Mouse (Mus musculus) inflammation-experienced regulatory T-cells, adult 6 months (primary cell): ENCODE data around the gene Scd3. TPM values are rescaled to one million over a fixed set of nuclear protein-coding genes. Genes with fewer than 3 reads are reported as not detected.

ENCODE experiments used
- ATAC-seq: one replicate; pipeline ENCODE4 v1.8.0; 2017
- polyA plus RNA-seq, 3 experiments: library from polyadenylated mRNA; unstranded; fragments of 100-300 nt; shearing (Covaris generic); gene quantifications; one replicate each; pipeline ENCODE4 v1.2.1; 2017

Gene Scd3
- not detected for polyA plus RNA-seq

DNA sequence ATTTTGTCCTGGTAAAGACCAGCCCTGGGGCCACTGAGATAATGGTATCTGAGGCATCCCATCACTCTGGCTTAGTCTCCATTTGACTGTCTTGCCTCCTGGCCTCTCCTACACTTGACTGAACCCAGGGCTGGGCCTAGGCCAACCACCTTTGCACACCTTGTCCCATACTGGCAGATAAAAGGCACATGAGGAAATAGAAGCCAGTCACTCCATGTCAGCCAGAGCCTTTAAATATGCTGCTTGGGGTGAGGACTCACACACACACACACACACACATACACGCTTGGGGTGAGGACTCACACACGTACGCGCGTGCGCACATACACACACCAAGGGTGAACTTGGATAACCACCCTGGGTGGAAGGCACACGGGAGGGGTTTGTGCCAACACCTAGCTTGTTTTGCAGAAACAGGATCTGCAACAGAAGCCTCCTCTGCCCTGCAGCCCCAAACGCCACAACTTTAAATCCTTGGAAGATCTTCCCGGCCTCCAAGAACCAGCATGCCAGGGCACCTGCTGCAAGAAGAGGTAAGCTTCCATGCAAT is at the start of gene Scd3:
Scd3 (plus strand) TSS at position 255 of the 550 bp plus-strand sequence.
- ATAC-seq = no peak

DNA sequence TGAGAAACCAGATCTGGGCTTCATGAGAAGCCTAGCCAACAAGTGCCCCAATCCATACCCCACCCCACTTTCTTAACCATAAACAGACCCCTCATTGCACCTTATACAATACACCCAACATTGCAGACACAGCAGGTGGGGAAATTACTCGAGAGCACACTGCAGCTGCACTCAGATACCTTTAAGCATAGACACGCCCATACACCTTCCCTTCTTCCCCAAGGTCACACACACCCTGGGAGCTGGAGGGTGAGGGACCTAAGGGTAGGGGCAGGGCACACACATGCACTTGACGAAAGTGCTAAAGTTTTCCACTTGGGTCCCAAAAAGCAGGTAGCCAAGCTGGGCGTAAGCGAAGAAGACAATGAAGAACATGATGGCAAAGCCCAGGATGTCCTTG is 49.3 kb upstream of the Scd3 start:
- ATAC-seq = no peak

DNA sequence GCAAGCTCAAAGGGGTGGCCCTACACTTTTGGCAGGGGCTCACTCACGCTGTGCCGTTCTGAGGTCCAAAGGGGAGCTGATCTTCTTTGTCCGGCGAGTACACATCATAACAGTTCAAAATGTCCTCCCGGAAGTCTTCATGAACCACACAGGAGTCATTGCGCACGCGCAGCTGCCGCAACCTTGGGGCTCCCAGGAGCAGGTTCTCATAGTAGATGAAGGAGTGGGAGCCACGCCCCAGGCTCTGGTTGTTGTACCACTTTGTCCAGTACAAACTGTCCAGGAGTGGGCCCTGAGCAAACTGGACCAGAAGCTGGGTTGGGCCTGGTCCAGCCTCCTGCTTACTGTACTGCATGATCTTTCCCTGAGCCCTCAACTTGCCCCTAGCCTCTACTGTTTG is 46.1 kb upstream of the Scd3 start:
- no peak for ATAC-seq

DNA sequence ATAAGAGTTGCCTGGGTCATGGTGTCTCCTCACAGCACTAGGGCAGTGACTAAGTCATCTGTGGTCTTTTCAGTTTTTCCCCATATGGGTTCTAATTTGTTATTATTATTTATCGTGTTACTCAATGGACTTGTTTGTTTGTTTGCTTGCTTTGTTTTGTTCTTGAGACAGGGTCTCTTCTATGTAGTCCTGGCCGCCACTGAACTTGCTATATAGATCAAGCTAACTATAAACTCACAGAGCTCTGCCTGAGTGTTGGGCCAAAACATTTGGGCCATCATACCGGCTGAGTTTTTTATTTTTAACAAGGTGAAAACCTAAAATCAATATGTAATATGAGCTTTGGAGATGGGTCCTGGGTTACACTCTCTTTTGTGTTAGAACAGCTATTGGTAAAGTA is 43.7 kb upstream of the Scd3 start:
- no peak for ATAC-seq

DNA sequence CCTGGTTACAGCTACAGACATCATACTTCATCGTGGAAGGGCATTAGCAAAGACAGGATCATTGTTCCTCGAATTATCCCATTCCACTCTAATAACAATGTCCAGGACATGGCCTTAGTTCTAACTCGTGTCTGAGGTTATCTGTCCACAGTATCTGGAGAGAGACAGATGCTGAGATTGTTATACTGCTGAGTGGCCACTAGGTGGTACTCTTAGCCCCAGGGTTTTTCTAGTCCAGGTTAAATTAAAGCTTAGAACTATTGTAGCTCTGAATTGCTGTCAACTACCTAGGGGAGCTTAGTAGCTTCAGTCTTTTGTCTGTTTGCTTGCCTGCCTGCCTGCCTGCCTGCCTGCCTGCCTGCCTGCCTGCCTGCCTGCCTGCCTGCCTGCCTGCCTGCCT is 41.6 kb upstream of the Scd3 start:
- no peak for ATAC-seq

DNA sequence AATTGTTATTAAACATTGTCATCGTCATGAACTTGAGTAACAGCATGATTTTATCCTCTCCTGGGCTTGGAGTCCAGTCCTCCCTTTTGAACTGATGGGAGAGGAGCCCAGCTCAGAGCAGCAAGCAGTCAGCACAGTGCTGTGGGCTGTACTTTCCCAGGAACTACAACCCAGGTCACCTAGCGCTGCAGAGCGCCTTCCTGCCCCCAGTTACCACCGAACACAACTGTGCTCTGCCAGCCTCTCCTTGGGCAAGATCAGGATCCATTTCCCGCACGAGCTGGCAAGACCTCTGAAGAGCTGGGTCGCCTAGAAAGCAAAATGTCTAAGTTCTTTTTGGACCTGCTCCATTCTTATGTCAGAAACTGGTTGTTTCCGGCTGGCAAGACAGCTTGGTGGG is 28.2 kb upstream of the Scd3 start:
- no peak for ATAC-seq

DNA sequence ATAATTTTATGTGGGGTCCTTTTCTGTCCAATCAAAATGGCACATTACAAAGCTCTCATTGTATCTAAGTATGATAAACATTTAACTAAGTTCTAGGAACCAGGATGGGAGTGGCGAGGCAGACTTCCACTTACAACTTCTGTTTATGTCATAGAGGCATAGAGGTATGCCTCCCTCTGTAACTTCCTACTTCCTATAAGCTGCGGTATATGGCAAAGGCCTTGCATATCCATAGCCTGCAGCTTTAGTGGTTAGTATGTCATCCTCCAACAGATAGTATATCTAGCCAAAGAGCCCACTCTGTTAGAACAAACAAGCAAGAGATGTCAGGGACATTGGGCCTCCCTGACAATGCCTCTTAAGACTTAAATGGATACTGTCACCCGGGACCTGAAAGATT is 26.3 kb upstream of the Scd3 start:
- ATAC-seq = no peak

DNA sequence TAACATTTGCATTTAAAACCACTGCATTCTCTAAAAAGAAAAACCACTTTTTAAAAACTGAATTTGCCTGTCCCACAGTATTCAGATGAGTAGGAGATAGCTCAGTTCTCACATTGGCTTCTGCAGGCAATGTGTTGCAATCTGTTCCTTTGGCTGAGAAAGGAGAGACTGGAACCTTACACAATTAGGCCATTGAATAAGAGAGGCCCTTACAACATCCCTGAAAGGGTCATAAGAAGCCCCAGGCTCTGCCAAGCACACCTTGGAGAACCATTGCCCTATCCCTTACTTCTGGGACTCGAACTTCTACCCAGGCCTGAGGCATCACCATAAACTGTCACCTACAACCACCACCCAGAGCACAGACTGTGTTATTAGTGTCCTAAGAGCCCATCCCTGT is 22.6 kb upstream of the Scd3 start:
- no peak for ATAC-seq

DNA sequence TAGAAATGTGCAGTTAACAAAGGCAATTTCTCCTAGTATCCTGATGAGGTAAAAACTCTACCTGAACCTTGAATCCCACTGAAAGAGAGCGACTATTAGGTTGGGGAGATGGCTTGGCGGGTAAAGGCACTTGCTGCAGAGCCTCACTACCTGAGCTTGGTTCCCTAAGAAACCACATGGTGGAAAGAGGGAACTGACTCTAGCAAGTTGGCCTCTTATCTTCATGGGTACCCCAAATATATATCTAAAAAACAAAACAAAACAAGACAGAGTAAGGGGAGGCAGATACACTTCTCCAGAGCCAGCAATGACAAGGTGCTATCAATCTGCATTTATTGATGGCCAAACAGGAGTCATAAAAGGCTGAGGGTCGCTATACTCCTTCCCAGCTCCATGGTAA is 19.1 kb upstream of the Scd3 start:
- ATAC-seq = no peak

DNA sequence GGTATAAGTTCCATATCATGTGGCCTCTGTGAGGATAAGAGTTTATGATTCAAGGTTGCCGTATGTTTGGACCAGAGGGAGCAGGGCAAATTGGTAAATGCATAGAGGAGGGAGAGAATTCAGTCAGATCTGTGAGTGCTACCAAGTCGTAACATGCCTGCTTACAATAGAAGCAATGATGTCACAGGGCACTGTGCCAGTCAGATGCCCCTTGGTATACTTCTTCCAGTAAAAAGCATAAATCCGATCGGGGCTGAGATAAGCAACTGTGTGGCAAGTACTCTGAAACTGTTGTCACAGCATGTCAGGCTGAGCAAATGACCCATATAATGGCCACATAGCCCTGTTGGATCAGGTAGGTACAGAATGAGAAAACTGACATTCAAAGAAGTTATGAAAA is 14.0 kb upstream of the Scd3 start:
- ATAC-seq = no peak

DNA sequence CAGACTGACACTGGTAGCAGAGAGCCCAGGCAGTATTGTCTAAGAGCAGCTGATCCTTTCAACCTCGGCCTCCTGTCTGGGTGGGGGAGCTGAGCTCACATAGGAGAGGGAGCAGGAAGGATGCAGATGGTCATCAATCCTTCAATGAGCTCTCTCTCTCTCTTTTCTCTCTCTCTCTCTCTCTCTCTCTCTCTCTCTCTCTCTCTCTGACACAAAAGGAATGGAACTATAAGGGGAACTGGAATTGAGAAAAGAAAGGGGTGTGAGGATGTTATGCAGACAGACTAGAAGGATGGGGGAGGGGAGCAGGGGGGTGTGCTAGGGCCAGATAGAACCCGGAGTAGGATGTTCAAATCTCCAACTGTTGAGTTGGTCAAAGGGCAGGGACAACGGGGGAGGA is 10.7 kb upstream of the Scd3 start, which contains the start of gene Pkd2l1:
Pkd2l1 (minus strand) TSS at position 101 of the 400 bp plus-strand sequence.
- no peak for ATAC-seq

DNA sequence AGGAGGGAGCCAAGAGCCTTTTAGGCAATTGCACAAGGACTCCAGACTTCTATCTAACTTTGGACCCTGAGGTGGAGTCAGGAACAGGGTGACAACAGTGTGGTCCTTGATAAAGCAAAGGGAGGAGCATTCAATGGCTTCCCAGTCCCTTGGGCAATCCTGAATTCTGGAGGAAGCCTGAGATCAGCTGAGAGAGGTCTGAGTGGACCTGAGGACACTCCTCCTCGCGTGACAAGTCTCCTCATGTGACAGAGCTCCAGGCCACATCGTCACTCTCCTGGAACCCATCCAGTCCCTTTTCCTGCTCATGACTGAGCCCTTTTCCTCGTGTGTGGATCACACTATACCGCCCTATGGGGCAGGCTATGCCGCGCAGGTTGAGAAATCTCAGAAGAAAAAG is 9.2 kb upstream of the Scd3 start:
- no peak for ATAC-seq

DNA sequence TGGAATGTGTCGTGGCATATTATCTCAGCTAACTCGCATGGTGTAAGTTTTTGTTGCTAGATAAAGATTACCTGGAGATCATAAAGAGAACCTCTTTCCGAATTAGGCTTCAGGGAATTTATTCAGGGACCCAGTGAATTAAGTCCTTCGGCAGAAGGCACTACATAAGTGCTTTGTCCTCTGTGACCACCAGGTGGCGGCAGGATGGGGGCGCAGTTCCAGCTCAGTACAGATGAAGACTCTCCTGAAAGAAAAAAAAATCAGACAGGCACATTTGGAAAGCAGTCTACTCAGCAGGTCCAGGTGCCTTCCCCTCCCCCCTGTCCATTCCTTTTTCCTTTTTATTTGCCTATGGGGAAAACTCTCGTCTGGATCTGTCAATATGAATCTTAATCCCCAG is 7.9 kb upstream of the Scd3 start:
- ATAC-seq = no peak

DNA sequence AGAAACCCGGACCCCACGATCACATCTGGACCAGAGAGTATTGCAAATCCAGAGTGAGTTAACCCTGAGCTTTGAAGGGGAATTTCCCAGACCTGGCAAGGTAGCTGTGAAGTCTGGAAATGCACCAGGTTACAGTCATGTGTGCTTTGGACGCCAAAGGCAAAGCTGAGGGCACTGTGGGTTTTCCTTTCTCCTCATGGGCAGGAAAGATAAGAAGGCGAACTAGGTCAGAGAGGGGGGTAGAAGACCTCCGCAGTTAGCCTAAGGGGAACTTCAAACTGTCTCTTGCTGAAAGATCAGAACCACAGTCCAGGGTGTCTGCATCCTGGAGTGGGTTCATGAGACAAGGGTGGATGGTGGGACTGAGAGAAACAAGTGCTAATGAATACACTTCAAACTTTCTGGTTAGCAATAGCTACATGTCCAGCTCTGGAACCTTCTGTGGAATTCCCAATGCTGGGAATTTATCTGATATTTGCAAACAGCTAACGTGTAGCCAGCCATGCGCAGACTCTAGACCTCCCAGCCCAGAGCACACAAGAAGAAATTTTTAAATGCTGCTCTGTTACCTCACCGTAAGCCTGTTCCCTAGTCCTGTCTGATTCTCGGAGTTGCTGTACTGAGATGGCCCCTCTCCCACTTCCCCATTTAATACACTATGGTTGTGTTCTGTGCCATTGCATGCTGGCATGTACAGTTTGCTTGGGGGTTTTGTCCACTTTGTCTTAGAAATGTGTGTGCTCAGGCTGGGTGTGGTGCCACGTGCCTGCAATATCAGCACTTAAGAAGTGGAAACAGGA is 5.8 kb upstream of the Scd3 start:
- ATAC-seq = no peak

DNA sequence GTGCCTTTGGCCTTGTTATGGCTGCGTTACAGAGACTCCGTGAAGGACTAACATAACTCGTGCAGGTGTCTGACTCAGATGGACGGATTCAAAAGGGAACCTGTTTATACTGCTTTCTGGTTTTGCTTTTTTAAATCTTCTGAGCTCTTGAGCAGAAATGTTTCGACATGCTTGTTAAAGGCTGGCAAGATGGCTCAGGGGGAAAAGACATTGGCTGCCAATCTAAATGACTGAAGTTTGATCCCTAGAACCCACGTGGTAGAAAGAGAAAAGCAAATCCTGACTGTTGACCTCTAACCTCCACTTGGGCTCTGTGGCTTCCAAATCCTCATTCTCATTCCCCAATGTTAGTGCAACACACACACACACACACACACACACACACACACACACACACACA is 4.6 kb upstream of the Scd3 start:
- ATAC-seq = no peak

DNA sequence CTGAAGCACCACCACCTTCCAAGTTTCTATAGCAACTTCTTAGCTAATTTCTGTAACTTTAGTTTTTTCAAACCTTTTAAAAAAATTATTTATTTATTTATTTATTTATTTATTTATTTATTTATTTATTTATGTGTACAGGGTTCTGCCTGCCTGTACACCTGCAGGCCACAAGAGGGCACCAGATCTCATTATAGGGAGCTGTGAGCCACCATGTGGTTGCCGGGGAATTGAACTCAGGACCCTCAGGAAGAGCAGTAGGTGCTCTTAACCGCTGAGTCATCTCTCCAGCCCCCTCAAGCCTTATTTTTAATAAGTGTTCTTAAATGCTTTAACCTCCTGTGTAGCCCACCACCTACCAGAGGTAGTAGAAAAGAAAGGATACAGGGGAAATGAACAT is 4.1 kb upstream of the Scd3 start:
- no peak for ATAC-seq

DNA sequence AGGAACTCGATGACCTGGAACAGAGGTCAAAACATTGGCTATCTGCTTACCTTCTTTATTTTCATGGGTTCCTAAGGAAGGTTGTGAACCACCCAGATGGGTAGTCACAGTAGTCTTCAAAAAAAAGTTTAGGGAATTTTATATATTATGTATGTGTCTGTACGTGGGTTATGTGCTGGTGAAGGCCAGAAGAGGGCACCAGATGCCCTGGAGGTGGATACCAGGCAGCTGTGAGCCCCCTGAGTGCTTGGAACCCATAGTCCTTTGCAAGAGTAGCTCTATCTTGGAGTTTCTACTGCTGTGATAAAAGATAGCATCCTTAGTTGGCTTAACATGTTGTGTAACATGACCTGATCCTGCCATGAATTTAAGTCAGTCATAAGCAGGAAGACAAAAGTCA is 4.0 kb downstream of the Scd3 start:
- ATAC-seq = no peak

DNA sequence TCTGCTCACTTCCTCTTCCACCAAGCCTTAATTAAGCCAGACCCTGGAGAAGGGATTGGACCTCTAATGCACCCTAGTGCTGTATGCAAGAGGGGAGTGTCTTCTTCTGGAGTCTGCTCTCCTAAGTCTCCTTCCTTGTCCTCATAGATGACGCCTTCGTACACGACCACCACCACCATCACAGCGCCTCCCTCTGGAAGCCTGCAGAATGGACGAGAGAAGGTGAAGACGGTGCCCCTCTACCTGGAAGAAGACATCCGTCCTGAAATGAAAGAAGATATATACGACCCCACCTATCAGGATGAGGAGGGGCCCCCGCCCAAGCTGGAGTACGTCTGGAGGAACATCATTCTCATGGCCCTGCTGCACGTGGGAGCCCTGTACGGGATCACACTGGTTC is 12.2 kb downstream of the Scd3 start:
- no peak for ATAC-seq

DNA sequence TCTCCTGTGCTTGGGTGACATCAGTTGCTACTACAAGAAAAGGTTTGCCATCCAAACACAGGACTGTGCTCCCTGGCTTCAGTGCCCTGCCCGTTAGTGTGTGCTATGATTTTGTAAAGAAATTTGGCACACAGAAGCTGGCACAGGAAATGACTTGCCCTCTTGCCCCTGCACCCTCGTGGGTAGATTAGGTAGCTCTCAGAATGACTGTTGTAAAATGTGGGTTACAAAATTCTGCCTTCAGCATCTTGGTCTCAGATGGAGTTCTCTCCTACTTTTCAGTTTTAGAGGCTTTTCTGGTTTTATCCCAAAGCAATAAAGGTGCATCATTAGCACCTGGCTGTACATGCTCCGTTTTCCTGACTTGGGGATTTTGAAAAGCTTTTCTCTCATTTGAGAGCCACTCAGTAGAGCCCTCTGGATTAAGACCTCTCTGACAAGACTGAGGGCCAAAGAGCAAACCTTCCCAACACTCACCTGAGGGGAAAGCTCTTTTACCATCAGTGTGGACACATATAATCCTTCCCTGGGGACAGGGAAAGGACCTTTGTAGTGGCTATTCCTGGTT is 15.0 kb downstream of the Scd3 start:
- no peak for ATAC-seq

DNA sequence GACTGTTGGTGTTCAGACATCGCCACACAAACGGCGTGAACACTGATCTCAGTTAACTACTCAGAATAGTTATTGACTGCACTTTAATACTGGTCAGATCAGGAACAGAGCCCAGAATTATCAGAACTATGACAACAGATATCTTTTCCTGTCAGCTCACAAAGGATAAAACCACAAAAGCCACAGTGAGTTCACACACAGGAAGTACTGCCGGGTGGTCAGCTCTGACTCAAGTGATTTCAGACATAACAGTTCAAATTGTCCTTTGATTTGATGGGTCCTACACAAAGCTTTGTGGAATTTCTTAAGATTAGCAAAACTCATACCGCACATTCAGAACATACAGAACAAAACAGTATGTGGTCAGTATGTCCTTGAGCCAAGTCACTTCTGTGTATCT is 22.7 kb downstream of the Scd3 start:
- ATAC-seq = no peak

DNA sequence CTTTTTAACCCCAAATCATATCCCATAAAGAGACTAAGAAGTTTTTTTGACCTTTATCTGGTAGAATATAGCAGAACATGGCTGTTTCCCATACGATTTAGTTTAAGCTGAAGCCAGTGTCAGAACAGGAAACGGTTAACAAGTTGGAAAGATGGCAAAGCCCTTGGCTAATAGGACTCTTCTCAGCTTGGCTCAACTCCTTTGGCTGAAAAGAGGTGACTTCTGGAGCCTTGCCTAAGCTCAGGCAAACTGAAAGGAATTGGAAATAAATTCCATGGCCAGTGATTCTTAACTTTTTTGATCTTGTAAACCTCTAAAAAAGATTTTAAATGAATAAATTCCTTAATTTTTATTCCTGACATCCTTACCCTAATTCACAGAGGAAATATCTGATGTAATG is 26.7 kb downstream of the Scd3 start:
- no peak for ATAC-seq

DNA sequence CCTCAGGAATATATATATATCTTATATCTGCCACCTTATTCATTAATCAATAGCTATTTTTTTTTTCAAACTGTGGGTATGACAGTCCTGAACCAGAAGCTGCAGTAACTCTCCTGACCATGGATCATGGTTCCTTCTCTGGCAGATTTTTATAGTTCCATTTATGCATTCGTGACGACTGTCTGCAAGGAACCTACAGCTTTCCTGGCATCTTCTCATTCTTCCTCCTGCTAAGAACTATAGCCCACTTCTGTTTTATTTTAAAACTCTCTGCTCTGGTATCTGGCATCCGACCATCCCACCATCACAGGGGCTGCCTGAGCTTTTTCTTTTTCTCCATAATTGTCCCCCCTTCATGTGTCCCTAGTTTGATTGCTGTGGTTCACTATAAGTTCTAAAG is 27.1 kb downstream of the Scd3 start:
- no peak for ATAC-seq

DNA sequence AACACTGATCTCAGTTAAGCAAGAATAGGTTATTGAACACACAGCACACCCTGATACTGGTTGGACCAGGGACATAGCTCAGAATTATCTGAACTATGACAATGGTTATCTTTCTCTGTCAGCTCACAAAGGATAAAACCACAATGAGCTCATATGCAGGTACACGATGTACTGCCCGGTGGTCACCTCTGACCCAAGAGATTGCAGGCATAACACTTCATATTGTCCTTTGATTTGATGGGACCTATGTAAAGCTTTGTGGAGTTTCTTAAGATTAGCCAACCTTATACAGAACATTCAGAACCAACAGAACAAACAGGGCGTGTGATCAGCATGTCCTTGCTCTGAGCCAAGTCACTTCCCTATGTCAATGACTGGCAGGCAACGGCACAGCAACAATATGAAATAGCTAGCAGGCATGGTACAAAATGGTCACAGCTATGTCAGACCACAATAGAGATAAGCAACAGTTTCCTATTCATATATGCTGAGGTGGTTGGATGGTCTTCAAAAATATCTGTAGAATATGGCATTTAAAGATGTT is 28.6 kb downstream of the Scd3 start:
- no peak for ATAC-seq

DNA sequence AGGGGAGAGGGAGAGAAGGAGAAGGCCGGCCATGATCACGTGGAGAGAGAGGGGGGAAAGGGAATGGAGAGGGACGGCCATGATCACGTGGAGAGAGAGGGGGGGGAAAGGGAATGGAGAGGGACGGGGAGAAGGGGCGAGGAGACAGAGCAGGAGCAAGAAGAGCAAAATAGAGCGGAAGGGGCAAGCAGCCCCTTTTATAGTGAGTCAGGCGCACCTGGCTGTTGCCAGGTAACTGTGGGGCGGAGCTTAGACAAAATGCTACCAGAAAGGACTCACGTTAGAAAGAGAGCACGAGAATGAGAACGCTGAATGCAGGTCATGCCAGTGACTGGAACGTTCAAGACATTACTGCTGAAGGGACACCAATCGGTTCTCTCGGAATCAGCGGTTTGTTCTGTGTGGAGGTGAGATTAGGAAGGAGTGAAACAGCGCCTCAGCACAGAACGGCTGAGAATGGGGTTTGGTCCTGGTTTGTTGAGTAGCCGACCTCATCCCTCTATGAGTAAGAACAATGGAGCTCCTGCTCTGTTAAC is 34.5 kb downstream of the Scd3 start:
- no peak for ATAC-seq
